Mouse (Mus musculus) right cerebral cortex, postnatal 4 days (tissue): ENCODE measurements around the gene Tango6.
"Not testable (repeated sequence)": the region's sequence is repeated elsewhere in the genome, so short reads cannot be mapped to it uniquely, and the experiment has no call there.

Source experiments
- DNase-seq: peaks from one replicate; pipeline ENCODE4 v3.0.0-alpha.2; 2022

The Tango6 gene

DNA sequence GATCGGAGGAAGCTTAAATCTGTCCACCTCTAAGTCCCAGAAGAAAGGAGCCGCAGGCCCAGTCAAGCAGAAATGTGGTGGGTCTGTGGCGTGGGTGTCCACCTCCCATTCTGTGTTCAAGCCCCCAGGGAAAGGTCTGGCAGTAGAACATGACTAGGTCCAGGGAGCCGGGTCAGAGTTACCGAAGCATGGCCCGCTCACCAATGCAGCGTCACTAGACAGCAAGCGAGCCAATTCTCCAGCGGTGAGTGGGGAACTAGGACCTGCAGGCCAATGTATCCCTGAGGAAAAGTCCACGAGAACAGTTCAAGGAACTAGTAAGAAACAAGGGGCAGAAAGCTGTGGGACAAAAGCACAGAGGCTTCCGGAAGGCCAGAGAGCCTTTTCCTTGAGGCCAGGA is 201.2 kb downstream of the Tango6 start:
- not testable (repeated sequence) for DNase-seq

DNA sequence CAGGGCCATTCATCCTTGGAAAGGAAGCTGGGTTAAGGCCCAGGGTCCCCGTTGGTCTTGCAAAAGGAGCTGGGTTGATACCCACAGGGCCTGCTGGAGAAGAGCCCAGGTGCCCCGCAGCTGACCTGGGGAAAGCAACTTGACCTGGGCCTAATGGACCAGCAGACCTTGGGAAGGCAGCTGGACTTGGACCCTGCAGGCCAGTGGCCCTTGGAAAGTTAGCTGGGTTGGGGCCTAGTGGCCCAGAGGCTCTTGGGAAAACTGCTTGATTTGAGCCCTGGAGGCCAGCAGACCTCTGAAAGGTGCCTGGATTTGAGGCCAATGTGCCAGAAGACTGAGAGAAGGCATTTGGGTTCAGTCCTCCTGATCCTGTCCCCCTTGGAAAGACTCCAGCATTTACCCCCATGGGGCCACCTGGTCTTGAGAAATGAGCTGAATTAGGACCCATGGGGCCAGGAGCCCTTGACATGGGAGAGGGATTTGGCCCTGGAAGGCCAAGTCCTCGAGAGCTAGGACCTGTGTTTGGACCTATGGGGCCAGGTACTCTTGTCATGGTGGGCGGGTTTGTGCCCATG is 202.0 kb downstream of the Tango6 start:
- DNase-seq, result not testable (repeated sequence)

- peak; percentile 87 for DNase-seq
Measured at GRCm38 (mm10) chr8:106887336-106888189, 204.7 kb downstream of the Tango6 start.

GRCm38 (mm10) chr8:106888803-106889202 is 205.9 kb downstream of the Tango6 start:
- DNase-seq, result no peak

DNA sequence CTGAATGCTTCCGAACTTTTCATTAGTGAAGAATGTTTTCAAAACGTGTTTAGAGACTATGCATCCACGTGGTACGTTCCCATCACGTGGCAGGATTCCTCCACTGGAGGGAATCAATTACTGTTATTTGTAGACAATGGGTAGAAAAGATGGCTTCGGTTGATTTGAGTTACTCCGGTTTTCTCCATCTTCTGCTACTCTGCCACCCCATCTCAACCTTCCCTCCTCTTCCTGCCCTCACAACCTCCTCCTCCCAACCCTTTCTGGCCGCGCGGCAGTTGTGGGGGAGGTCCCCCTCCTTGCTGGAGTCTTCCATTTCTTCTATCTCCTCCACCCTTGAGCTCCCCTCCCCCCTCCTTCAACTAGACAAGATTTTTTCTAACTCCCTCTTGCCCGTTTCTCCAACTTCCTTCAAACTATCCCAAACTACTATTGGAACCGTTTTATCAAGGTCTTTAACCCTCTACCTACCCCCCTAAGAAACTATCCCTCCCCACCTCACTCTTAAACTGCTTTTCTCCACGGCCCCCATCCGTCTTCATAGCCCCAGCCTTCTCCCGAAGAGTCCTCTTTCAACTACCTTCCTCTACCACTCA is 209.4 kb downstream of the Tango6 start:
- DNase-seq, result no peak

- peak; percentile 60 for DNase-seq
Measured at GRCm38 (mm10) chr8:106892806-106893451, 210.1 kb downstream of the Tango6 start.

DNA sequence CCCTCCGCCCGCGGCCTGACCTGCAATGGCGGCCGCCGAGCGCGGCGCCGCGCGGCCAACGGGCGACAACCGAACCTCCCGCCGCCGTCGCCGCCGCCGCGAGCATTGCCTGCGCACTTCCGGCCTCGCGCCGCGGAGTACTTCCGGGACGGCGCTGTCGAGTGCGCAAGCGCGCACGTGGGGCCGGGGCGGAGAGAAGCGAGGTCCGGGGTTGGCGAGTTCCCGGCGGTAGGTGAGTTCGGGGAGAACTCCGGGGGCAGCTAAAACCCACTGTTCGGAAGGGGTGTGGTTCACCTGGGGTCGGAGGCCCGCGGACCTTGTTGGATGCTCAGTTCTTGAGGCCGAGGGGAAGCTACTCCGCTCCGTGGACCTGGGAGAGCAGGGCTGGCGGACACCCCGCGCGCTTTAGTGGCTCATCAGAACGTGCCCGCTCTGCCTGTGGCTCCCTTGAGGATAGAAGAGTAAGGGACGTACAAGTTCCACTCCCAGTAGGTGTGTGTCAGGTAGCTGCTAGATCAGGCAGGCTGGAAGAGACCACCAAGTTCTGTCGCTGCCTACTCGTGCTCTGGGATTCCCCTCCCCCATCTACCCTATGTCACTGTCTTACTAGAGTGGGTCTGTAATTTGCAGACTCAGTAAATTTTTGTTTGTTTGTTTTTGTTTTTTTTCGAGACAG is 210.8 kb downstream of the Tango6 start, which contains the start of gene Utp4:
TSS of gene Utp4 (plus strand) at position 156 of the 676 bp plus-strand sequence.
- DNase-seq, result peak; percentile 83

DNA sequence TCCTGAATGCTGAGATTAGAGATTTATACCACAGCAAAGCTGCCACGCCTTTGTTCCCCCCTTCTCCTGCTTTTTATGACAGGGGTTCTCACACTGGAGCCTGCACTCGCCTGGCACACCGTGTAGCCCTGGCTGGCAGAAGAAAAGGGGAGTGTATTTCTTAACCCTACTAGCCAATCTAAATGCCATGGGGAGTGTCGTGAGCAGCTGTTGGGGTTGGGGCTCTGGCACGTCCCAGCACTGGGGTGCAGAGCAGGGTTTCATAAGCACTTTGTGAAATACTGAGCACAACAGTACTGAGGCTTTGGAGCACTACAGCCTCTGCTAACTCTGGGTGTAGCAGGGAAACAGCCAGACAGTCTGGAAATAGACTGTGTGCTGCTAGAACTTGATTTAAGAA is 216.6 kb downstream of the Tango6 start:
- no peak for DNase-seq
